Mouse (Mus musculus): ENCODE measurements around the gene Sirt2. TPM values are rescaled to one million over a fixed set of nuclear protein-coding genes. Genes with fewer than 3 reads are reported as not detected.

The Sirt2 gene
- total and polyA plus RNA-seq, 2 experiments from 2014 or later: 49.6 to 105 TPM

- Histone ChIP-seq H3K4me1 (ENCODE audit: insufficient read depth) (peaks cover 8% of the 10 kb centered on the region), H3K36me3 (ENCODE audit: insufficient read depth) (no peaks in the 10 kb centered on the region), H3K4me2 (ENCODE audit: low read depth) (no peak overlapping the region), H3K9me3 (ENCODE audit: low read length) (no peaks in the 10 kb centered on the region), H3K9ac (no peak overlapping the region), H3K27me3 (ENCODE audit: insufficient read depth, low read length) (no peaks in the 10 kb centered on the region), H3K4me3 (ENCODE audit: low read depth, low read length) (no peak overlapping the region), H3K27ac (ENCODE audit: low read depth, low read length) (0 out of 2 replicates have a peak overlapping the region, but pooled peaks have one; percentile 16)
- 16% methylated on average over 10 of the region's 10 CpGs for WGBS
- no peak for TF ChIP-seq CTCF (IDR thresholded peaks at IDR 0.05; ENCODE audit: low read depth)
- DNase-seq (no peak), ATAC-seq (0 out of 2 replicates have a peak, but pooled peaks have one; percentile 8)
Observed at GRCm38 (mm10) chr7:28802846-28803588, 36.5 kb downstream of the Sirt2 start.

- 86% methylated on average over 4 of the region's 4 CpGs for WGBS
- no peak for TF ChIP-seq CTCF (IDR thresholded peaks at IDR 0.05; ENCODE audit: low read depth)
- no peak overlapping the region for H3K27ac ChIP-seq (ENCODE audit: low read depth, low read length)
- H3K4me1 ChIP-seq (ENCODE audit: insufficient read depth): peaks cover 11% of the 10 kb centered on the region
- ATAC-seq (no peak), DNase-seq (no peak)
- no peaks in the 10 kb centered on the region for H3K36me3 ChIP-seq (ENCODE audit: insufficient read depth)
- H3K9ac ChIP-seq: no peak overlapping the region
- H3K27me3 ChIP-seq (ENCODE audit: insufficient read depth, low read length): no peaks in the 10 kb centered on the region
- no peak overlapping the region for H3K4me3 ChIP-seq (ENCODE audit: low read depth, low read length)
- no peak overlapping the region for H3K4me2 ChIP-seq (ENCODE audit: low read depth)
- no peaks in the 10 kb centered on the region for H3K9me3 ChIP-seq (ENCODE audit: low read length)
Observed at GRCm38 (mm10) chr7:28803756-28804155, 37.2 kb downstream of the Sirt2 start.

- Histone ChIP-seq H3K36me3 (ENCODE audit: insufficient read depth) (no peaks in the 10 kb centered on the region), H3K4me3 (ENCODE audit: low read depth, low read length) (no peak overlapping the region), H3K4me1 (ENCODE audit: insufficient read depth) (peaks cover 9% of the 10 kb centered on the region), H3K27ac (ENCODE audit: low read depth, low read length) (no peak overlapping the region), H3K4me2 (ENCODE audit: low read depth) (no peak overlapping the region), H3K9ac (no peak overlapping the region), H3K9me3 (ENCODE audit: low read length) (no peaks in the 10 kb centered on the region), H3K27me3 (ENCODE audit: insufficient read depth, low read length) (no peaks in the 10 kb centered on the region)
- DNase-seq: no peak
- 0 out of 2 replicates have a peak, but pooled peaks have one; percentile 13 for TF ChIP-seq CTCF (IDR thresholded peaks at IDR 0.05; ENCODE audit: low read depth)
- ATAC-seq: no peak
- WGBS: 81% methylated on average over 4 of the region's 4 CpGs
Observed at GRCm38 (mm10) chr7:28806869-28807268, 40.3 kb downstream of the Sirt2 start.

- ATAC-seq: no peak
- Histone ChIP-seq H3K4me2 (ENCODE audit: low read depth) (peak overlapping the region; percentile 95), H3K9ac (peak overlapping the region; percentile 83), H3K27ac (ENCODE audit: low read depth, low read length) (peak overlapping the region; percentile 99), H3K4me1 (ENCODE audit: insufficient read depth) (peaks cover 14% of the 10 kb centered on the region), H3K4me3 (ENCODE audit: low read depth, low read length) (peak overlapping the region; percentile 90), H3K9me3 (ENCODE audit: low read length) (no peaks in the 10 kb centered on the region), H3K36me3 (ENCODE audit: insufficient read depth) (no peaks in the 10 kb centered on the region; the same call in 1 of the 2 replicates), H3K27me3 (ENCODE audit: insufficient read depth, low read length) (no peaks in the 10 kb centered on the region)
- WGBS: 18% methylated on average over 8 of the region's 8 CpGs
- TF ChIP-seq CTCF (IDR thresholded peaks at IDR 0.05; ENCODE audit: low read depth): no peak
- no peak for DNase-seq
Observed at GRCm38 (mm10) chr7:28807641-28808220, 41.2 kb downstream of the Sirt2 start.

GRCm38 (mm10) chr7:28808221-28808941, 41.8 kb downstream of the Sirt2 start, which contains the start of gene Hnrnpl:
Hnrnpl (plus strand) TSS chr7:28808541.
- DNase-seq (peak; percentile 72), ATAC-seq (no peak)
- TF ChIP-seq CTCF (IDR thresholded peaks at IDR 0.05; ENCODE audit: low read depth): no peak
- Histone ChIP-seq H3K9me3 (ENCODE audit: low read length) (no peaks in the 10 kb centered on the region), H3K4me2 (ENCODE audit: low read depth) (peak within 1 kb of the TSS; percentile 95), H3K4me3 (ENCODE audit: low read depth, low read length) (peak within 1 kb of the TSS; percentile 90), H3K27me3 (ENCODE audit: insufficient read depth, low read length) (no peaks in the 10 kb centered on the region), H3K9ac (peak within 1 kb of the TSS; percentile 83), H3K27ac (ENCODE audit: low read depth, low read length) (peak within 1 kb of the TSS; percentile 99), H3K36me3 (ENCODE audit: insufficient read depth) (peaks cover 3% of the 10 kb centered on the region), H3K4me1 (ENCODE audit: insufficient read depth) (peaks cover 16% of the 10 kb centered on the region)
- WGBS: 4% methylated on average over 35 of the region's 35 CpGs

GRCm38 (mm10) chr7:28808957-28809393, 42.4 kb downstream of the Sirt2 start:
- Histone ChIP-seq H3K36me3 (ENCODE audit: insufficient read depth) (peaks cover 9% of the 10 kb centered on the region), H3K9ac (peak overlapping the region; percentile 83), H3K4me1 (ENCODE audit: insufficient read depth) (peaks cover 16% of the 10 kb centered on the region), H3K9me3 (ENCODE audit: low read length) (no peaks in the 10 kb centered on the region), H3K4me2 (ENCODE audit: low read depth) (peak overlapping the region; percentile 95), H3K27me3 (ENCODE audit: insufficient read depth, low read length) (no peaks in the 10 kb centered on the region), H3K27ac (ENCODE audit: low read depth, low read length) (peak overlapping the region; percentile 99), H3K4me3 (ENCODE audit: low read depth, low read length) (peak overlapping the region; percentile 90)
- ATAC-seq (peak; percentile 36), DNase-seq (peak; percentile 96)
- under 1% methylated on average over 30 of the region's 32 CpGs for WGBS
- TF ChIP-seq CTCF (IDR thresholded peaks at IDR 0.05; ENCODE audit: low read depth): no peak
